Mouse (Mus musculus) midbrain, embryonic 14.5 days (tissue): Measurements from ENCODE around the gene Cyp4b1. TPM values are rescaled to one million over a fixed set of nuclear protein-coding genes. Genes with fewer than 3 reads are reported as not detected.

ENCODE experiments used
- ATAC-seq: fragments of 200-750 bp; cut with Nextera tagmentation; 2 replicates; pipeline ENCODE4 v1.8.0; 2017; ENCODE audit warnings: moderate number of reproducible peaks, moderate library complexity; ENCODE audit not compliant: low FRiP score, low TSS enrichment
- DNase-seq: peaks from one replicate; pipeline ENCODE4 v3.0.0-alpha.2; 2015
- H3K27ac ChIP-seq: fragments of 300-500 bp; sonication (generic); replicated peaks from 2 replicates; pipeline ENCODE4 v1.5.1; 2014; ENCODE audit warnings: mild to moderate bottlenecking, low read depth, low read length, moderate library complexity
- H3K27me3 ChIP-seq: fragments of 300-500 bp; sonication (generic); 2 replicates; pipeline ENCODE4 v1.6.1; 2014; ENCODE audit warnings: low read length, control low read depth, mixed read lengths; ENCODE audit not compliant: control insufficient read depth, insufficient read depth
- H3K36me3 ChIP-seq: fragments of 300-500 bp; sonication (generic); 2 replicates; pipeline ENCODE4 v1.6.1; 2014; ENCODE audit warnings: low read length, control low read depth; ENCODE audit not compliant: control insufficient read depth, insufficient read depth
- H3K4me1 ChIP-seq: fragments of 300-500 bp; sonication (generic); 2 replicates; pipeline ENCODE4 v1.6.1; 2014; ENCODE audit warnings: mild to moderate bottlenecking, antibody characterized with exemption, low read length, control low read depth; ENCODE audit not compliant: control insufficient read depth, insufficient read depth
- H3K4me2 ChIP-seq: fragments of 300-500 bp; sonication (generic); 2 replicates; pipeline ENCODE4 v1.6.1; 2014; ENCODE audit warnings: mild to moderate bottlenecking, low read length, moderate library complexity
- H3K4me3 ChIP-seq: fragments of 300-500 bp; sonication (generic); replicated peaks from 2 replicates; pipeline ENCODE4 v1.5.1; 2014; ENCODE audit warnings: low read depth, low read length
- H3K9ac ChIP-seq: fragments of 300-500 bp; sonication (generic); replicated peaks from 2 replicates; pipeline ENCODE4 v1.6.1; 2014; ENCODE audit warnings: mild to moderate bottlenecking, low read length, moderate library complexity
- H3K9me3 ChIP-seq: fragments of 300-500 bp; sonication (generic); 2 replicates; pipeline ENCODE4 v1.6.1; 2016; ENCODE audit warnings: low read length, control low read depth, mixed read lengths; ENCODE audit not compliant: control insufficient read depth
- WGBS: fragments of 180-500 bp; shearing (Covaris S2); extraction: QIAGEN DNeasy Blood & Tissue Kit; methylation state at CpG from one replicate; pipeline ENCODE4 v1.1.7; 2014; 5-methylcytosine and 5-hydroxymethylcytosine counted together
- polyA plus RNA-seq: library from polyadenylated mRNA; unstranded; fragments of >200 nt; fragmentation: Nextera tagmentation; extraction: Ambion mirVana; gene quantifications from 2 replicates; pipeline ENCODE4 v1.2.1, GENCODE M21; 2014

The Cyp4b1 gene
- polyA plus RNA-seq, 1 experiment from 2014 or later: 0.67 TPM

DNA sequence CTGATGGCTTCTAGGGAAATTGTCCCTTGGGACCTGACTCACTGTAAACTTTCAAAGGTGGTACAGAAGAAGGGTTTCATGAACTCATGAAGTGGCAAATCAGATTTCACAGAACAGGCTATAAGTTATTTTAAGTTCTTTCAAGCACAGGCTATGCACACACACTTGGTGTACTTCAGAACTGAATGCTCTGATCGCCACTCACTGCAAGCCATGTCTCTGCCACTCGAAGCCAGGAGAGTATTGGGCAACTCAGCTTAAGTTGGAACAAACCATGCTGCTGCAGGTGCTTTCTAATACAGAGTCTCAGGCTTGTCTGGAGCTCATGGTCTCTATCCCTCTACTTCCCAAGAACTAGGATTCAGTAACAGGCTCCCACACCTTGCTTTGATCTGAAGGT is 71.7 kb downstream of the Cyp4b1 start:
- H3K4me2 ChIP-seq: no peak overlapping the region
- DNase-seq (no peak), ATAC-seq (no peak)
- no peak overlapping the region for H3K27ac ChIP-seq
- no peaks in the 10 kb centered on the region for H3K4me1 ChIP-seq
- H3K4me3 ChIP-seq: no peak overlapping the region
- 78% methylated on average over 2 of the region's 2 CpGs for WGBS
- no peak overlapping the region for H3K9ac ChIP-seq
- H3K9me3 ChIP-seq: no peaks in the 10 kb centered on the region
- no peaks in the 10 kb centered on the region for H3K27me3 ChIP-seq
- H3K36me3 ChIP-seq: no peaks in the 10 kb centered on the region

DNA sequence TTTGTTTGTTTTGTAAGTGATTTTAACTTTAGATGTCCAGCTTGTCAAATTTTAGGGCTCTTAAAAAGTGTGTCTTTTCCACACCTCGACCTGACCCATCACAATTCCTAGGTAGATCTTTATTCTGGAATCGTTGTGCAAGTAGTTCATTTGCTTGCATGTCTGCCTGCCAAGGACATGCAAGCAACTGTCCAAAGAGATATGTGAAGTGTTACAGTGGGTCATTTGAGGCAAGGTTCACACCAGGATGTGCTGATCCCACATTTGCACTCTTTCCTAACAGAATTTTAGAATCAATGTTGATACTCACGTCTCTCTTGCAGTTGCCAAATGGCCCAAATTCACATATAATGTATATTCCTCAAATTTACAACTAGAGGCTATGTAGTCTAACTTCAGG is 72.3 kb downstream of the Cyp4b1 start:
- WGBS: 88% methylated on average over 3 of the region's 3 CpGs
- H3K4me3 ChIP-seq: no peak overlapping the region
- H3K4me2 ChIP-seq: no peak overlapping the region
- H3K4me1 ChIP-seq: no peaks in the 10 kb centered on the region
- H3K36me3 ChIP-seq: no peaks in the 10 kb centered on the region
- H3K9me3 ChIP-seq: no peaks in the 10 kb centered on the region
- H3K9ac ChIP-seq: no peak overlapping the region
- DNase-seq (no peak), ATAC-seq (no peak)
- no peaks in the 10 kb centered on the region for H3K27me3 ChIP-seq
- no peak overlapping the region for H3K27ac ChIP-seq

Other genes with a start within 250 kb of the Cyp4b1 start
- gene Cyp4a12b, start 236.1 kb downstream of the Cyp4b1 start, polyA plus RNA-seq: not detected in 2 replicates
- gene Cyp4a30b, start 195.1 kb downstream of the Cyp4b1 start, polyA plus RNA-seq: not detected in 2 replicates
- not detected in 2 replicates for gene Cyp4a14, start 151.6 kb downstream of the Cyp4b1 start, polyA plus RNA-seq
- gene Cyp4a10, start 129.5 kb downstream of the Cyp4b1 start, polyA plus RNA-seq: not detected in 2 replicates
- gene Cyp4a31, start 84.1 kb downstream of the Cyp4b1 start, polyA plus RNA-seq: not detected in 2 replicates
- not detected in 2 replicates for gene Cyp4a32, start 46.8 kb downstream of the Cyp4b1 start, polyA plus RNA-seq
- 16.3 and 25.4 TPM in 2 replicates for gene Efcab14, start 90.0 kb upstream of the Cyp4b1 start, polyA plus RNA-seq
- 0.28 and 0.37 TPM in 2 replicates for gene Tex38, start 133.3 kb upstream of the Cyp4b1 start, polyA plus RNA-seq
- 37.8 and 44.3 TPM in 2 replicates for gene Atpaf1, start 137.1 kb upstream of the Cyp4b1 start, polyA plus RNA-seq
- 2.5 and 4.1 TPM in 2 replicates for gene Mob3c, start 180.4 kb upstream of the Cyp4b1 start, polyA plus RNA-seq
- 16.0 and 18.0 TPM in 2 replicates for gene Mknk1, start 191.5 kb upstream of the Cyp4b1 start, polyA plus RNA-seq
- 0.15 and 0.24 TPM in 2 replicates for gene Kncn, start 236.7 kb upstream of the Cyp4b1 start, polyA plus RNA-seq
- gene 6430628N08Rik, start 242.9 kb upstream of the Cyp4b1 start, polyA plus RNA-seq: not detected in 2 replicates